Mouse (Mus musculus): ENCODE results near the gene 2610044O15Rik8. TPM values are rescaled to one million over a fixed set of nuclear protein-coding genes. Genes with fewer than 3 reads are reported as not detected.
A peak's percentile ranks its signal among the peaks of the same experiment; 100 is the strongest.

Gene 2610044O15Rik8
- 11.2 and 15.6 TPM in 2 replicates for total RNA-seq (2015)
- total RNA-seq (2017) = 27.3 and 30.7 TPM in 2 replicates

DNA sequence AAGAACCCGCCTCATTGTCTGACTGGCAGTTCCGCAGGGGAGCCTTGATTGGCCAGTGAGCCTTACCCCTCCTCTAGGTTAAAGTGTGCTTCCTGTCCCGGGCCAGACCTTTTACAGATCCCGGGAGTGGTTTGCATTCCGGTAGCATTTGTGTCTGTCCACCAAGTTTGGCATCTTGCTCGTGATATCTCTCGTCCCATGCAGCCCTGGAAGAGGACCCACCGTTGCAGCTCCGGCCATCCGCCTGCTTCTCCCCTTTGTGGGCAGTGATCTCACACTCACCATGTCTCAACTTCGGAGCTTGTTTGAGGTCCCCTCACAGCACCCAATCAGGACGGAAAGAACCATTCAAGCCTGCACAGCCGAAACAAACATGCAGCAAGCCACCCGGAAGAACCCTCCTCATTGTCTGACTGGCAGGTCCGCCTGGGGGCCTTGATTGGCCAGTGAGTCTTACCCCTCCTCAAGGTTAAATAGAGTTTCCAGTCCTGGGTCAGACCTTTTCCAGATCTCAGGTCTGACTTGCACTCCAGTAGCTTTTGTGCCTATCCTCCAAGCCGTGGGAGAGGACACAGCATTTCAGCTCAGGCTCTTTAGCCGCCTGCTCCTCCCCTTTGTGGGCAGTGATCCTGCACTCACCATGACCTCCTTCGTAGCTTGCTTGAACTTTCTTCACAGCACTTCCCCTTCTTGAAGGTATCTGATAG, at the start of gene 2610044O15Rik8:
2610044O15Rik8 (minus strand) TSS at position 380 of the 707 bp plus-strand sequence.
- peak; percentile 92 for ATAC-seq (replicated peaks; ENCODE audit: poor library complexity)

DNA sequence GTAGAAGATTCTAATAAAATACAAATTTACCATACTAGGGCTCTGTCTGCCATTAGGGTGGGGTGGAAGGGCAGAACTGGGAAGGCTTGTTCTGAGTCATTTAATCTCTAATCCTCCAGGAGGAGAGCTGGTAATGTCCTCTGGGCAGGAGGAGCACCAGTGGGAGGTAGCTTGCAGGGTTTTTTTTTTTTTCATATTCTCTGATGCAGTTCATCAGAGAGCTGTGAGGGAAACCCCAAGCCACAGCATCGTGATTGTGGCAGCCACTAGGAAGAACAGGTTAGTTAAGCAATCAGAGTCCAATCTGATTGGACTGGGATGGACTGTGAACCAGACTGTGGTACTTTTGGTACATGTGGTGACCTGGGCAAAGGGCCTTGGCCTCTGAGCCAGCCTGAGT, 31.7 kb upstream of the 2610044O15Rik8 start:
- no peak for ATAC-seq (replicated peaks; ENCODE audit: poor library complexity)

DNA sequence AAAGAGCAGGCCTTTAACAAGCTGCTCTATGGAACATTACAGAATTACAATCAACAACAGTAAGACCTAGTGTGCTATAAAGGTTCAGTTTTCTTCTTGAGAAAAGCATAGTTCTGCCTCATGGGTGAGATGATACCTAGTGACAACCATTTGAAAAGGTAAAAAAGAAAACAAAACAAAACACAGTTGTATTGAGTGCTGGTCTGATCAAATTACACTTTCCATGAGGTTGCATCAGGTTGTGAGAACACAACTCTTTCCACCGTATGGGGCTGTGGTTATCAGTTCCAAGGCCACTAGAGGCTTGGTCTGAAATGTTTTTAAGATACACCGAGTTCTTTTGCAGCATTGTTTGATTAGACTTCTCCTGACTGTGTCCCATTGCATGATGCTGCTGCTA, 30.1 kb upstream of the 2610044O15Rik8 start:
- 0 out of 2 replicates have a peak, but pooled peaks have one; percentile 7 for ATAC-seq (replicated peaks; ENCODE audit: poor library complexity)

DNA sequence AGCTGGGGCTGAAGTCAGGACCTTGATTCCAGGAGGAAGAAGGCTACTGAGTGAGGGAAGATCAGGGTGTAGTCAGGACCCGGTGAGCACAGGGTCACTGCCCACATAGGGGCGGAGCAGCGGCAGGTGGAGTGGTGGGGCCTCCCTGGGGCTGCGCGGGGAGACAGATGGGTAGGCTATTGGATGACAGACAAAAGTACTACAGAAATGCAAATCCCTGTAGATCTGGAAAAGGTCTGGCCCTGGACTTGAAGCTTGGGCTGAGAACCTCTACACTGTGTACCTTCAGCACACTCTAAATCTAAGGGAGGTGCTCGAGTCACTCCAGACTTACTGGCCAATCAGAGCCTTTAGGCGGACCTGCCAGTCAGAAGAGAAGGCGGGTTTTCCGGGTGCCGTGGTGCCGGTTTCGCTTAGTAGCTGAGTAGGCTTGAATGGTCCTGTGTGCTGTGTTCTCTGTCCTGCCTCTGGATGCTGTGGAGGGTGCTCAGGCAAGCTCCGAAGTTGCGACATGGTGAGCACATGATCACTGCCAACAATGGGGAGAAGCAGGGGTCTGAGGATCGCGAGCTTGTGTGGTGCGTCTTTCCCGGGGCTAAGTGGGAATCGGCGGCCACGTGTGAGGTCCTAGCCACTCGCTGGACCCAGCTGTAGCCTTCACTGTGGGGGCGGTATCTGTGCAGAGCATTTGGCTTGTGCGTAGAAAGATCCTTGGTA, 29.2 kb upstream of the 2610044O15Rik8 start:
- ATAC-seq (replicated peaks; ENCODE audit: poor library complexity) = peak; percentile 94

DNA sequence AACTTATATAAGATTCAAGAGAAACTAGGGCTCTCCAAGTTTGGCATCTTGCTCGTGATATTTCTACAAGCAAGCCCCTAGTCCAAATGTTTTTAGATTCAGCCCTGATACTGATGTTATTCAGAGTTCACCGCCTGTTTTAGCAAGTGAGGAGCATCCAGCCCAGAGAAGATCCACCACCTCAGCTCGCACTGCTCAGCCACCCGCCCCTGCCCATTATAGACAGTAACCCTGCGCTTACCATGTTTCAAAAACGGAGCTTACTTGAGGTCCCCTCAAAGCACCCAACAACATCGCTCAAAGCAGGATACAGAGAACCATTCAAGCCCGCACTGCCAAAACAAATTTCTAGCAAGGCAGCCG, 561 bp downstream of the 2610044O15Rik8 start:
- no peak for ATAC-seq (replicated peaks; ENCODE audit: poor library complexity)

Other genes starting within 250 kb of the 2610044O15Rik8 start
- gene Ccdc7a, start 168.9 kb downstream of the 2610044O15Rik8 start, total RNA-seq (2015) = 0.22 TPM in 1 of 2 replicates, not detected in the other
- not detected in 2 replicates for gene Ccdc7a, start 168.9 kb downstream of the 2610044O15Rik8 start, total RNA-seq (2017)
- not detected in 2 replicates for gene Ccdc7b, start 167.3 kb downstream of the 2610044O15Rik8 start, total RNA-seq (2015)
- gene Ccdc7b, start 167.3 kb downstream of the 2610044O15Rik8 start, total RNA-seq (2017) = not detected in 2 replicates
- not detected in 2 replicates for gene Gm10999, start 102.7 kb downstream of the 2610044O15Rik8 start, total RNA-seq (2015)
- not detected in 2 replicates for gene Gm10999, start 102.7 kb downstream of the 2610044O15Rik8 start, total RNA-seq (2017)

All from megakaryocyte progenitor cell, adult 5-6 weeks (primary cell).